Mouse (Mus musculus) liver, postnatal 0 days (tissue): ENCODE measurements around the gene Pnma1.

Experiments
- CTCF ChIP-seq: sonication (generic); IDR thresholded peaks from 2 replicates; pipeline ENCODE4 v1.5.1; 2016; ENCODE audit warnings: antibody characterized with exemption, low read depth
- EP300 ChIP-seq: IDR thresholded peaks from 2 replicates; pipeline ENCODE4 v1.6.1; 2016; ENCODE audit warnings: antibody characterized with exemption, low read depth, mild to moderate bottlenecking

GRCm38 (mm10) chr12:84109924-84110323 is 38.4 kb downstream of the Pnma1 start:
- no peak for TF ChIP-seq EP300
- TF ChIP-seq CTCF, result no peak
